Mouse (Mus musculus) G1E (cell line): ENCODE measurements at regions not wholly inside any gene's neighbourhood (a gene's known extent, or its start where the extent isn't known, plus 50 kb on each side); places are given as distances from the start of the nearest gene placed in this dataset.

ENCODE experiments used
- ATAC-seq: 2 replicates; pipeline ENCODE4 v1.8.0; 2016; ENCODE audit warnings: mild to moderate bottlenecking; ENCODE audit not compliant: insufficient number of reproducible peaks, poor library complexity, low FRiP score, severe bottlenecking; ENCODE audit errors: extremely low read depth
- DNase-seq: peaks from one replicate; pipeline ENCODE4 v3.0.0; 2012; ENCODE audit warnings: low spot score
- H3K27me3 ChIP-seq: 2 replicates; pipeline ENCODE4 v1.6.1; 2012; ENCODE audit warnings: mild to moderate bottlenecking, low read length, inconsistent platforms; ENCODE audit not compliant: insufficient read depth
- H3K36me3 ChIP-seq: replicated peaks from 2 replicates; pipeline ENCODE3; 2012; ENCODE audit warnings: mild to moderate bottlenecking, inconsistent platforms
- H3K4me1 ChIP-seq: 2 replicates; pipeline ENCODE4 v1.6.1; 2012; ENCODE audit warnings: low read depth, low read length, inconsistent platforms, mixed read lengths; ENCODE audit not compliant: insufficient read depth
- H3K4me3 ChIP-seq: 2 replicates; pipeline ENCODE4 v1.5.1; 2012; ENCODE audit warnings: low read depth, mild to moderate bottlenecking, inconsistent platforms, low read length, moderate library complexity, mixed read lengths
- H3K9me3 ChIP-seq: replicated peaks from 2 replicates; pipeline ENCODE4 v1.6.1; 2012; ENCODE audit warnings: inconsistent platforms
- CTCF ChIP-seq: IDR thresholded peaks from 2 replicates; pipeline ENCODE4 v1.5.1; 2012; ENCODE audit warnings: low read depth, low read length, inconsistent platforms, mixed read lengths
- GATA1 ChIP-seq: IDR thresholded peaks from 2 replicates; pipeline ENCODE4 v1.6.1; 2012; ENCODE audit warnings: borderline replicate concordance, low read length, inconsistent platforms, mixed read lengths
- GATA2 ChIP-seq: IDR thresholded peaks from 2 replicates; pipeline ENCODE4 v1.6.1; 2012; ENCODE audit warnings: low read depth, low read length, inconsistent platforms, borderline replicate concordance
- POLR2AphosphoS5 ChIP-seq: IDR thresholded peaks from 2 replicates; pipeline ENCODE4 v1.6.1; 2012; ENCODE audit warnings: low read depth, low read length, inconsistent platforms; ENCODE audit not compliant: insufficient replicate concordance
- TAL1 ChIP-seq: conservative IDR thresholded peaks from 2 replicates; pipeline ENCODE4 v1.6.1; 2012; ENCODE audit warnings: low read depth, low read length, inconsistent platforms, mixed read lengths

GRCm38 (mm10) chr6:117519466-117519865 is 321.5 kb upstream of the Zfp637 start:
- H3K27me3 ChIP-seq, result no peaks in the 10 kb centered on the region
- TF ChIP-seq TAL1 (no peak), POLR2AphosphoS5 (no peak), CTCF (no peak), GATA1 (no peak), GATA2 (no peak)
- ATAC-seq (no peak), DNase-seq (no peak)
- H3K36me3 ChIP-seq, result no peaks in the 10 kb centered on the region
- no peak overlapping the region for H3K4me3 ChIP-seq
- H3K9me3 ChIP-seq, result peaks cover 29% of the 10 kb centered on the region
- H3K4me1 ChIP-seq, result no peaks in the 10 kb centered on the region

- Histone ChIP-seq H3K4me3 (no peak overlapping the region), H3K27me3 (no peaks in the 10 kb centered on the region), H3K9me3 (peaks cover 27% of the 10 kb centered on the region), H3K4me1 (no peaks in the 10 kb centered on the region), H3K36me3 (no peaks in the 10 kb centered on the region)
- DNase-seq (no peak), ATAC-seq (no peak)
- no peak for TF ChIP-seq POLR2AphosphoS5
- no peak for TF ChIP-seq GATA1
- TF ChIP-seq TAL1, result no peak
- no peak for TF ChIP-seq CTCF
Observed at GRCm38 (mm10) chr6:117526161-117526935, 314.6 kb upstream of the Zfp637 start.

- Histone ChIP-seq H3K36me3 (no peaks in the 10 kb centered on the region), H3K27me3 (no peaks in the 10 kb centered on the region), H3K4me1 (no peaks in the 10 kb centered on the region), H3K4me3 (no peak overlapping the region), H3K9me3 (peaks cover 37% of the 10 kb centered on the region)
- TF ChIP-seq POLR2AphosphoS5, result no peak
- TF ChIP-seq GATA2, result no peak
- no peak for TF ChIP-seq TAL1
- no peak for TF ChIP-seq GATA1
- TF ChIP-seq CTCF, result no peak
- ATAC-seq, result no peak
- no peak for DNase-seq
Observed at GRCm38 (mm10) chr6:117527526-117527925, 313.5 kb upstream of the Zfp637 start.

- TF ChIP-seq POLR2AphosphoS5, result no peak
- no peak for TF ChIP-seq TAL1
- TF ChIP-seq GATA2, result no peak
- TF ChIP-seq GATA1, result no peak
- no peak for TF ChIP-seq CTCF
- no peaks in the 10 kb centered on the region for H3K27me3 ChIP-seq
- no peaks in the 10 kb centered on the region for H3K36me3 ChIP-seq
- H3K9me3 ChIP-seq, result peaks cover 58% of the 10 kb centered on the region
- DNase-seq (no peak), ATAC-seq (no peak)
- H3K4me3 ChIP-seq, result no peak overlapping the region
- no peaks in the 10 kb centered on the region for H3K4me1 ChIP-seq
Observed at GRCm38 (mm10) chr6:117534149-117534548, 306.8 kb upstream of the Zfp637 start.

GRCm38 (mm10) chr6:117534991-117535390 is 306.0 kb upstream of the Zfp637 start:
- ATAC-seq (no peak), DNase-seq (no peak)
- Histone ChIP-seq H3K4me1 (no peaks in the 10 kb centered on the region), H3K36me3 (no peaks in the 10 kb centered on the region), H3K27me3 (no peaks in the 10 kb centered on the region), H3K4me3 (no peak overlapping the region), H3K9me3 (peaks cover 62% of the 10 kb centered on the region)
- TF ChIP-seq TAL1 (no peak), GATA1 (no peak), CTCF (no peak), POLR2AphosphoS5 (no peak), GATA2 (no peak)

GRCm38 (mm10) chr6:117536084-117536483 is 304.9 kb upstream of the Zfp637 start:
- Histone ChIP-seq H3K9me3 (peaks cover 68% of the 10 kb centered on the region), H3K36me3 (no peaks in the 10 kb centered on the region), H3K4me3 (no peak overlapping the region), H3K27me3 (no peaks in the 10 kb centered on the region), H3K4me1 (no peaks in the 10 kb centered on the region)
- no peak for DNase-seq
- TF ChIP-seq GATA2, result no peak
- TF ChIP-seq POLR2AphosphoS5, result no peak
- TF ChIP-seq TAL1, result no peak
- no peak for TF ChIP-seq CTCF
- TF ChIP-seq GATA1, result no peak
- no peak for ATAC-seq
